Mouse (Mus musculus): Measurements from ENCODE around the gene 2300009A05Rik. TPM values are rescaled to one million over a fixed set of nuclear protein-coding genes. Genes with fewer than 3 reads are reported as not detected.

Gene 2300009A05Rik
- total RNA-seq (2021) = 10 to 100 TPM; 30.0 to 33.7 TPM
- long read RNA-seq, experiment 1, transcript 2300009A05Rik-201 (2 exons, 595 nt) = major isoform, 105 of 109 reads
- long read RNA-seq, experiment 1, partial matches to known transcripts = 0 of 109 reads
- long read RNA-seq, experiment 1, other reads (novel, unspliced or antisense) = 2 of 109 reads
- long read RNA-seq, experiment 2, transcript 2300009A05Rik-201 (2 exons, 595 nt) = major isoform, 51 of 53 reads
- long read RNA-seq, experiment 2, partial matches to known transcripts = 1 of 53 reads
- long read RNA-seq, experiment 2, other reads (novel, unspliced or antisense) = 0 of 53 reads

GRCm38 (mm10) chr9:63398611-63399462 is at the start of gene 2300009A05Rik:
Gene 2300009A05Rik (minus strand): TSS chr9:63399246.
- DNase-seq = peak; percentile 96

- peak; percentile 30 for DNase-seq
Observed at GRCm38 (mm10) chr9:63443695-63444094, 44.6 kb upstream of the 2300009A05Rik start.

DNA sequence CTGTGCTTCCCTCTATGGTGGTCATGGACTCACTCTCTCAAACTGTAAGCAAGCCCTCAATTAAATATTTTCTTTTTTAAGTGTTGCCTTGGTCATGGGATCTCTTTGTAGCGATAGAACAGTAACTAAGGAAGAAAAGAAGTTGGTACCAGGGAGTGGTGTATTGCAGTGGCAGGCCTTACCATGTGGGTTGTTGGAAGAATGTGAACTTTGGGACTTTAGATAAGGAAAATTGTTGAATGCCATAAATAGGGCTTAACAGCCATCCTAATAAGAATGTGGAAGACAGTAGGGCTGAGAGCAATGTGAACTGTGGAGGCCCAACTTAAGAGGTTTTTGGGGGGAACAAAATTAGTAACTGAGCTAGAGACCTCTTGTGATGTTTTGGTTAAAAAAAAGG is 31.6 kb upstream of the 2300009A05Rik start:
- no peak for DNase-seq

- DNase-seq = no peak
Observed at GRCm38 (mm10) chr9:63421096-63421736, 22.2 kb upstream of the 2300009A05Rik start.

GRCm38 (mm10) chr9:63420396-63420795 is 21.4 kb upstream of the 2300009A05Rik start:
- DNase-seq = no peak

DNA sequence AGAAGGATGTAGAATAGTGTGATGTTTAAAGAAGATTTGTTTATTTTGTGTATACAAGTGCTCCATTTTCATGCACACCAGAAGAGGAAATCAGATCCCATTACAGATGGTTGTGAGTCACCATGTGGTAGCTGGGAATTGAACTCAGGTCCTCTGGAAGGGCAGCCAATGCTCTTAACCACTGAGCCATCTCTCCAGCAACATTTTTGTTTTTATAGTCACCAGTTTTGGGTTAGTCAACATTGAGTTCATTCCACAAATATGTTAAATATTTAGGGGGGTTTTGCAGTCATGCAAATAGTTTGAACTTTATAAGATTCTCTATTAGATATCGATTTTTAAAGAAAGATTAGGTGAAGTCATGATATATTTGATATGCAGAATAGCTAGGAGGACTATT is 1.1 kb upstream of the 2300009A05Rik start:
- no peak for DNase-seq

GRCm38 (mm10) chr9:63399463-63399815 is 393 bp upstream of the 2300009A05Rik start:
- no peak for DNase-seq

GRCm38 (mm10) chr9:63395612-63396011 is 3.4 kb downstream of the 2300009A05Rik start:
- DNase-seq = no peak

DNA sequence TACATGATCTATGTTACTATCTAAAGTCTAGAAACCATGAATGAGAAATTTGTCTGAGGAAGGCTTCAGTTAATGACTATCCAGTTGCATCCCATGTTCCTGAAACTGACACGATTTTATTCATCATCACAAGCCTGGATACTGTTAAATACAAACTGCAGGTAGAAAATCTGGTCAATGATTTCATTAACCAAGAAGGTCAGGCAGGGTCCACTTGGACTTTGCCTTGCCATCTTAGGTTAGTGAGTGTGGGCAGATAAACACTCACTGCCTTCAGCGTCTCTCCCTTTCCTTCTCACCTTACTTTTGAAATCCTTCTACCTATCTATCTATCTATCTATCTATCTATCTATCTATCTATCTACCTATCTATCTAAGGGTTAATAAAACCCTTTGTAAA is 7.7 kb downstream of the 2300009A05Rik start:
- DNase-seq = no peak

GRCm38 (mm10) chr9:63382761-63383160 is 16.3 kb downstream of the 2300009A05Rik start:
- DNase-seq = no peak

GRCm38 (mm10) chr9:63380326-63380725 is 18.7 kb downstream of the 2300009A05Rik start:
- no peak for DNase-seq

DNA sequence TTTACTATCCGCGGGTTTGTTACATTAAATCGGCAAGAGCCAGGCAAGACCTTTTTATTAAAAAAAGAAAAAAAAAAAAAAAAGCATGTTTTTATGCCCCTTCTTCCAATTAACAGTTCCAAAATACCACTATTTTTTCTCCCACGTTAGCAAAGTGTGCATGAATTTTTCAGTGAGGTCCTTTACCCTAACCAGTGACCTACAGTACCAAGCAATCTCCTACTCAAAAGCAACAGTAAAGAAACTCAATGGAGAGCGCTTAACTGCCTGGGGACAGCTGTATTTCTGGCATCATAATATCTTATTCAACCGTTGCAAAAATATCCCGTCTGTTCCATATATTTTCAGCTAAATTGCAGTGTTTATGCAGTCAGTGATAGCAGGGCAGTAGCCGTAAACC is 20.9 kb downstream of the 2300009A05Rik start:
- DNase-seq = no peak

DNA sequence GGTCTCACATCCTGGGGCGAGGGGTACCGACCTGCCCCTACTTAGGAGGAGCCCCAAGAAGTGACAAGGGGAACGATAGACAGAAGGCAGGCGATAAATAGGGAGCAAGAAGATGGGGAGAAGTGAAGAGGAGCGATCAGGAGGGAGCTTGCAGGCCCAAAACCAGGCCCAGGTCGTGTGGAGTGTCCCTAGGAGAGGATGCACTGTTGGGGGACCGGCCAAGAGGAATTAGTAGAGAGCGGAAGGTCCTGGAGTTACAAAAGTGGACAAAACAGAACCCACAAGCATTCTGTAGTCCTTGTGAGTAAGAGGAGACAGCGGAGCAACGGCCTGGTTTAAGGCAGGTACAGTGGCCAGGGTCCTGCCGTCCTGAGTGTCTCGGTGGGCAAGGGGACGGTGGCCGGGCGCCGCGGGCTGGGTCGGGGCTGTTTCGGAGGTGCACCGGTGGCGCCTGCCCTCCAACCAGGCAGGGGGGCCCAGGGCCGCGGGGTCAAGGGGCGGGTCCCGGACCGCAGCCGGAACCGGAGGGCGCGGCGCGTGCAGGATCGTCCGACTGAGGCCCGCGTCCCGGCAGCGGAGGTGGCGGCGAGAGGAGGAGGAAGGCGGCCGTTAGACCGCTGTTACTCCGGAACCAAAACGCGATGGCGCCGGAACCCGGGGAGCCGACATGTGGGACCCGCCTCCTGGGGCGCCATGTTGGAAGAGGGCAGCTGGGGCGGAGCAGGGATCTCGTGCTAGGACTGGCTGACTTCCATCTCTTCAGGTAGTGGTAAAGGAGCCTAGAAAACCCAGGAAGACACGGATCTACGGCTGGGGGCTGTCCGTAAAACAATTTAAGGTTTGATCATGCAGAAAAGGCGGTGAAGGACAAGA is 21.5 kb downstream of the 2300009A05Rik start, which contains the start of gene Map2k5:
TSS of gene Map2k5 (minus strand) at position 633 of the 873 bp plus-strand sequence.
- DNase-seq = peak; percentile 88

DNA sequence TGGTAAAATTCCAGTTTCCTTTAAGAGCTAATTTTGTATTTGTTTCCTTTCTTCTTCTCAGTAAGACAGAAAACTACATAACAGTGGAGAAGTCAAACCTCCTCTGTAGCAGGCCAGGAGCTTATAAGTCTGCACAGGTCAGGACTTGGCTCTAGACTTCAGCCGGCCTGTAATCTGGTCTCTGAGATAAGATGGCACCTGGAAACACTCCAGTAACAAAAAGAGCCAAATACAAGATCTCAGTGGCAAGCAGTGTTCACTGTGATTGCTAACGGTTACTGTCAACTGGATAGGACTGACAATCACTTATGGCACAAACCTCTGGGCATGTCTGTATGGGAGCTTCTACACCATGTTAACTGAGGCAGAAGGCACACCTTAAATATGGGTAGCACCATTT is 25.7 kb downstream of the 2300009A05Rik start:
- no peak for DNase-seq

DNA sequence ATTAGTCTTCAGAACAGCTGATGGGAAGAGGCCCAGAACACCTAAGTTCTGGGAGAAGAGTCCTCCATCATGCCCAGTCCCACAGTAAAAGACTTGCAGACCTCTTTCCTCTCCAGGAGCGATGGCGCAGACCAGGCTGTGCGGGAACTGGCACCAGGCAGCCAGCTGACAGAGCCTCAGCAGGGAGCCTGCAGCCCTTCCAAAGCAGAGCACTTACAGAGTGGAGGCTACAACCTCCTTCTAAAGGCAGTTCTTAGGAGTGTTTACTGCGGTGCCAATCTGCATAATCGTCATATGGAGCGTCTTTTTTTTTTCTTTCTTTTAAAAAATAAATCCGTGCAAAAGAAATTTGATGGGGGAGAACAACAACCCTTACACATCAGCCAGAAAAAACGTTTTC is 26.5 kb downstream of the 2300009A05Rik start:
- no peak for DNase-seq

GRCm38 (mm10) chr9:63360410-63360809 is 38.6 kb downstream of the 2300009A05Rik start:
- no peak for DNase-seq

DNA sequence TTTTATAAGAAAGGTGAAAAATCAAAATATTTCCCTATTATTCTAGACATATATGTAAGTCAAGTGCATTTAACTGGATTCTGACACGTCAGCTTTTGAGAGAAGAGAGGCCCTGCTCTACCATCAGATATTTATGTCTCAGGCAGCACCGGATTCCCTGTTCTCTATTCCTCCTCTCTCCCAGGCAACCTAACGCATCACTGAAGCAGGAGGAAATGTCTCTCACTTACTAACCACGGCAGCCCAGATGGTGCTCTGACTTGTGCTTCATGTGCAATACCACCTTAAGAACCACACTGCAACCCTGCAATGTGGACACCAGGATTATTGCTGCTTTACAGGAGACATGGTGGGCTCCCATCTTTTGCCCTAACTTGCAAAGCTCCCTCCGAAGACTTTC is 40.0 kb downstream of the 2300009A05Rik start:
- DNase-seq = no peak

DNA sequence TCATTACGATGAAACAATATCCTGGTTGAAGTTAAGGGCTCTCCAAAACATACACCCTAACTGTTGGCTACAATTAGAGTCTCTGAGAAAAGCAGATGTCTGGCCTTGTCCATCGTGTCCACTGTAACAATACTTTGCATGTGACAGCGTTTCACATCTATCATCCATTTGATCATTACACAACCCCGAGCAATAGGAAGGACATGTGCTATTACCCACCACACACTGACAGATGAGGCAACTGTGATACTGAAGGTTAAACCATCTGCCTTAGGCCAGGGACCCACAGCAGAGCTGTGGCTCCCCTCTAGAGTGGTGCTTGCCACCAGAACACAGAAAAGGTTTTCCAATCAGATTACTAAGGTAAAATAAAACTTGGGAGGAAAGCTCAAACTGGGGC is 42.3 kb downstream of the 2300009A05Rik start:
- no peak for DNase-seq

DNA sequence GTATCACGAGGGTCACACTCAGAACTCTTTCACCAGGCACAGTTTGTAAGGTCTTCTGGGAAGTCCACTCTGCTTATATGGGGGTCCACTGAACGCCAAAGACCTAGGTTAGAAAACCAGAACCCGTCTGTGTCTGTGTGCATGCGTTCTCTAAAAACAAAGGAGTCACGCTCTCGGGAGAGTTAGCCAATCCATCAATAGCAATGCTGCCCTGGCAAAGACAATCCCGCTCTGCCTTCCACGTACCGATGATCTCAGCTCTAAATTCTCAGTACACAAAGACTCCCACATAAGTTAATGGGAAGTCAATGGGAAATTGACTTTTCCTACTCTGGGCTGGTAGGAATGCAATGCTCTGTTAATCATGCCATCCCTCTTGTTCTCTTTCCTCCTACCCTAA is 42.8 kb downstream of the 2300009A05Rik start:
- no peak for DNase-seq

GRCm38 (mm10) chr9:63354168-63354567 is 44.9 kb downstream of the 2300009A05Rik start:
- DNase-seq = no peak

DNA sequence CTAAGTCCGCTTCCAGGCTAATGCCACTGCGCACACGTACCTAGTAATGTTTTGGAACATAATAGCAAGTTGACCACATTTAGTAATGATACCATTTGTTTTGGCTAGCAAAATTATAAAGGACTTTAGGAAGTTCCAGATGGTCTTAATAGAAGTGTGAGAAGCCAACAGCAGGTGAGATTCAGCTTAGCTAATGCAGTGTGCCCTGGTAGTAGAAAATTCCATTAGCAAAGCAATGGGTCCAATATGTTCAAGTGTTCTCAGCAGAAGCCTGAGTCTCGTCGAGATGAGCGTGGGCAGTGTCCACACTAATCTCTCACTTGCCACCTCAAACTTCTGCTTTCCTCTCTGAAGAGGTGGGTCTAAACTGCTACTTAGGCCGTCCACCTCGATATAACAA is 49.0 kb downstream of the 2300009A05Rik start:
- DNase-seq = no peak

- no peak for DNase-seq
Observed at GRCm38 (mm10) chr9:63349241-63349640, 49.8 kb downstream of the 2300009A05Rik start.
